Mouse (Mus musculus) cerebellum, adult 9-11 months (tissue): ENCODE measurements around the gene Slc20a1.

Experiments
- DNase-seq: peaks from one replicate; pipeline ENCODE4 v3.0.0; 2022

Slc20a1 gene

GRCm38 (mm10) chr2:129258056-129258455, 59.5 kb downstream of the Slc20a1 start:
- DNase-seq: no peak

GRCm38 (mm10) chr2:129258475-129259211, 60.1 kb downstream of the Slc20a1 start:
- DNase-seq: peak; percentile 55

GRCm38 (mm10) chr2:129260646-129261045, 62.1 kb downstream of the Slc20a1 start:
- DNase-seq: no peak
